Mouse (Mus musculus) hindbrain, postnatal 0 days (tissue): ENCODE measurements at regions not wholly inside any gene's neighbourhood (a gene's known extent, or its start where the extent isn't known, plus 50 kb on each side); places are given as distances from the start of the nearest gene placed in this dataset.

Experiments used
- ATAC-seq: fragments of 200-750 bp; cut with Nextera tagmentation; 2 replicates; pipeline ENCODE4 v1.8.0; 2017; ENCODE audit warnings: mild to moderate bottlenecking, moderate TSS enrichment, moderate library complexity
- DNase-seq: peaks from one replicate; pipeline ENCODE4 v3.0.0-alpha.2; 2015; ENCODE audit warnings: low spot score
- H3K27ac ChIP-seq: fragments of 300-500 bp; sonication (generic); 2 replicates; pipeline ENCODE4 v1.5.1; 2014; ENCODE audit warnings: mild to moderate bottlenecking
- H3K27me3 ChIP-seq: fragments of 300-500 bp; sonication (generic); 2 replicates; pipeline ENCODE4 v1.6.1; 2014; ENCODE audit warnings: low read length, mixed read lengths; ENCODE audit not compliant: insufficient read depth
- H3K36me3 ChIP-seq: fragments of 300-500 bp; sonication (generic); 2 replicates; pipeline ENCODE4 v1.6.1; 2014; ENCODE audit warnings: low read length, mixed read lengths; ENCODE audit not compliant: insufficient read depth
- H3K4me1 ChIP-seq: fragments of 300-500 bp; sonication (generic); 2 replicates; pipeline ENCODE4 v1.6.1; 2014; ENCODE audit warnings: antibody characterized with exemption, low read length, mixed read lengths; ENCODE audit not compliant: insufficient read depth
- H3K4me2 ChIP-seq: fragments of 300-500 bp; sonication (generic); 2 replicates; pipeline ENCODE4 v1.6.1; 2014; ENCODE audit warnings: low read depth, mild to moderate bottlenecking, low read length, moderate library complexity, mixed read lengths
- H3K4me3 ChIP-seq: fragments of 300-500 bp; sonication (generic); 2 replicates; pipeline ENCODE4 v1.5.1; 2014; ENCODE audit warnings: low read length
- H3K9ac ChIP-seq: fragments of 300-500 bp; sonication (generic); replicated peaks from 2 replicates; pipeline ENCODE4 v1.6.1; 2014; ENCODE audit warnings: mild to moderate bottlenecking, low read length, moderate library complexity, mixed read lengths
- H3K9me3 ChIP-seq: fragments of 300-500 bp; sonication (generic); 2 replicates; pipeline ENCODE4 v1.6.1; 2016; ENCODE audit warnings: low read length, mixed read lengths
- CTCF ChIP-seq: IDR thresholded peaks from 2 replicates; pipeline ENCODE4 v1.5.1; 2016; ENCODE audit warnings: antibody characterized with exemption, control low read depth, low read depth
- WGBS: fragments of 180-500 bp; shearing (Covaris S2); extraction: QIAGEN DNeasy Blood & Tissue Kit; methylation state at CpG from one replicate; pipeline ENCODE4 v1.1.7; 2014; 5-methylcytosine and 5-hydroxymethylcytosine counted together

GRCm38 (mm10) chr4:66993740-66994139 lies 166.4 kb downstream of the Tlr4 start:
- Histone ChIP-seq H3K9ac (no peak overlapping the region), H3K27me3 (no peaks in the 10 kb centered on the region), H3K36me3 (no peaks in the 10 kb centered on the region), H3K4me3 (no peak overlapping the region), H3K9me3 (no peaks in the 10 kb centered on the region), H3K4me2 (no peak overlapping the region), H3K27ac (no peak overlapping the region), H3K4me1 (no peaks in the 10 kb centered on the region)
- DNase-seq (no peak), ATAC-seq (no peak)
- 85% methylated on average over 5 of the region's 5 CpGs for WGBS
- TF ChIP-seq CTCF: no peak

GRCm38 (mm10) chr4:67006220-67006768 lies 178.9 kb downstream of the Tlr4 start:
- no peak for DNase-seq
- Histone ChIP-seq H3K36me3 (no peaks in the 10 kb centered on the region), H3K27ac (no peak overlapping the region)

GRCm38 (mm10) chr4:67011682-67012081 lies 184.3 kb downstream of the Tlr4 start:
- Histone ChIP-seq H3K36me3 (no peaks in the 10 kb centered on the region), H3K9ac (no peak overlapping the region), H3K27me3 (no peaks in the 10 kb centered on the region), H3K4me1 (no peaks in the 10 kb centered on the region), H3K9me3 (no peaks in the 10 kb centered on the region), H3K4me3 (no peak overlapping the region), H3K27ac (no peak overlapping the region), H3K4me2 (no peak overlapping the region)
- no peak for TF ChIP-seq CTCF
- peak; percentile 6 for DNase-seq
- 47% methylated on average over 3 of the region's 3 CpGs for WGBS
- ATAC-seq: no peak

More at GRCm38 (mm10) chr4:67006220-67006768, 178.9 kb downstream of the Tlr4 start:
- H3K4me1 ChIP-seq: no peaks in the 10 kb centered on the region
- TF ChIP-seq CTCF: no peak
- no peak for ATAC-seq
- no peak overlapping the region for H3K4me3 ChIP-seq
- H3K27me3 ChIP-seq: no peaks in the 10 kb centered on the region
- H3K9ac ChIP-seq: no peak overlapping the region
- no peaks in the 10 kb centered on the region for H3K9me3 ChIP-seq
- H3K4me2 ChIP-seq: no peak overlapping the region

GRCm38 (mm10) chr4:67044038-67044437 lies 216.7 kb downstream of the Tlr4 start:
- Histone ChIP-seq H3K9me3 (no peaks in the 10 kb centered on the region), H3K4me2 (no peak overlapping the region), H3K36me3 (no peaks in the 10 kb centered on the region), H3K9ac (no peak overlapping the region), H3K4me3 (no peak overlapping the region), H3K27me3 (no peaks in the 10 kb centered on the region), H3K27ac (no peak overlapping the region), H3K4me1 (no peaks in the 10 kb centered on the region)
- no peak for TF ChIP-seq CTCF
- WGBS: 59% methylated on average over 3 of the region's 3 CpGs
- DNase-seq: peak; percentile 5
- ATAC-seq: no peak
